Mouse (Mus musculus) MEL (cell line): ENCODE measurements at regions not wholly inside any gene's neighbourhood (a gene's known extent, or its start where the extent isn't known, plus 50 kb on each side); places are given as distances from the start of the nearest gene placed in this dataset.

Source experiments
- DNase-seq: peaks from one replicate; pipeline ENCODE4 v3.0.0; 2011; ENCODE audit warnings: low read depth, low spot score
- H3K27ac ChIP-seq: 2 replicates; pipeline ENCODE4 v1.5.1; 2012; ENCODE audit warnings: low read depth, mild to moderate bottlenecking, control low read depth, low read length, moderate library complexity; ENCODE audit not compliant: control insufficient read depth
- H3K27me3 ChIP-seq, 2 experiments: fragments of 150-350 bp in 1 of 2; sonication (generic) in 1 of 2; 2 replicates each; pipeline ENCODE4 v1.6.1; 2012; ENCODE audit warnings: low read length in 2 of 2, mild to moderate bottlenecking in 2 of 2, improper control_type of control experiment in 1 of 2, moderate library complexity in 1 of 2; ENCODE audit not compliant: insufficient read depth in 2 of 2, control insufficient read depth in 1 of 2
- H3K36me3 ChIP-seq, 2 experiments: 2 replicates each; pipeline ENCODE4 v1.6.1; 2012 to 2014; ENCODE audit warnings: low read length in 2 of 2, improper control_type of control experiment in 1 of 2, inconsistent platforms in 1 of 2, mild to moderate bottlenecking in 1 of 2; ENCODE audit not compliant: insufficient read depth in 2 of 2, control insufficient read depth in 1 of 2
- H3K4me1 ChIP-seq, 2 experiments: fragments of 150-350 bp in 1 of 2; sonication (generic) in 1 of 2; 2 replicates each; pipeline ENCODE4 v1.6.1; 2012; ENCODE audit warnings: low read length in 2 of 2, improper control_type of control experiment in 1 of 2, mild to moderate bottlenecking in 1 of 2; ENCODE audit not compliant: insufficient read depth in 2 of 2, control insufficient read depth in 1 of 2
- H3K4me3 ChIP-seq, 2 experiments: fragments of 150-350 bp in 1 of 2; sonication (generic) in 1 of 2; 2 replicates each; pipeline ENCODE4 v1.5.1; 2012; ENCODE audit warnings: low read depth in 2 of 2, low read length in 2 of 2, mild to moderate bottlenecking in 2 of 2, moderate library complexity in 2 of 2, control low read depth in 1 of 2, improper control_type of control experiment in 1 of 2; ENCODE audit not compliant: control insufficient read depth in 1 of 2, insufficient read depth in 1 of 2
- H3K79me2 ChIP-seq: 2 replicates; pipeline ENCODE4 v1.6.1; 2012; ENCODE audit warnings: mild to moderate bottlenecking, low read length, moderate library complexity; ENCODE audit not compliant: control insufficient read depth, poor library complexity, insufficient read depth
- H3K9ac ChIP-seq: 2 replicates; pipeline ENCODE4 v1.6.1; 2012; ENCODE audit warnings: low read depth, mild to moderate bottlenecking, control low read depth, low read length, moderate library complexity; ENCODE audit not compliant: control insufficient read depth, poor library complexity, severe bottlenecking
- H3K9me3 ChIP-seq: fragments of 150-350 bp; sonication (generic); replicated peaks from 2 replicates; pipeline ENCODE4 v1.6.1; 2012; ENCODE audit warnings: mild to moderate bottlenecking, low read length, improper control_type of control experiment, moderate library complexity; ENCODE audit not compliant: insufficient read depth
- CHD2 ChIP-seq: IDR thresholded peaks from 2 replicates; pipeline ENCODE4 v1.6.1; 2011; ENCODE audit warnings: low read length, improper control_type of control experiment
- CTCF ChIP-seq, 3 experiments: IDR thresholded peaks in 2 of 3; conservative IDR thresholded peaks in 1 of 3; 2 replicates each; pipeline ENCODE4 v1.5.1; 2011 to 2012; ENCODE audit warnings: low read length in 3 of 3, low read depth in 2 of 3, mild to moderate bottlenecking in 2 of 3, improper control_type of control experiment in 1 of 3, inconsistent platforms in 1 of 3, mixed read lengths in 1 of 3, moderate library complexity in 1 of 3; ENCODE audit not compliant: control insufficient read depth in 1 of 3, insufficient read depth in 1 of 3, poor library complexity in 1 of 3, severe bottlenecking in 1 of 3
- ELF1 ChIP-seq: IDR thresholded peaks from 2 replicates; pipeline ENCODE4 v1.6.1; 2014; ENCODE audit warnings: low read depth, mild to moderate bottlenecking, inconsistent platforms, low read length, improper control_type of control experiment, moderate library complexity
- GABPA ChIP-seq: IDR thresholded peaks from 2 replicates; pipeline ENCODE4 v1.6.1; 2012; ENCODE audit warnings: low read depth, mild to moderate bottlenecking, inconsistent platforms, low read length, improper control_type of control experiment, moderate library complexity
- GATA1 ChIP-seq: IDR thresholded peaks from 2 replicates; pipeline ENCODE4 v1.6.1; 2011; ENCODE audit warnings: low read depth, low read length, improper control_type of control experiment
- KAT2A ChIP-seq: conservative IDR thresholded peaks from 2 replicates; pipeline ENCODE4 v1.6.1; 2012; ENCODE audit warnings: low read depth, low read length, improper control_type of control experiment, inconsistent platforms
- MAX ChIP-seq: IDR thresholded peaks from 2 replicates; pipeline ENCODE4 v1.6.1; 2011; ENCODE audit warnings: low read length, improper control_type of control experiment
- MAZ ChIP-seq: IDR thresholded peaks from 2 replicates; pipeline ENCODE4 v1.6.1; 2012; ENCODE audit warnings: low read depth, mild to moderate bottlenecking, inconsistent platforms, low read length, improper control_type of control experiment
- MXI1 ChIP-seq: IDR thresholded peaks from 2 replicates; pipeline ENCODE4 v1.6.1; 2011; ENCODE audit warnings: mild to moderate bottlenecking, low read depth, low read length, improper control_type of control experiment
- MYB ChIP-seq: IDR thresholded peaks from 2 replicates; pipeline ENCODE4 v1.6.1; 2011; ENCODE audit warnings: mild to moderate bottlenecking, low read depth, low read length, improper control_type of control experiment
- MYC ChIP-seq: IDR thresholded peaks from 2 replicates; pipeline ENCODE4 v1.6.1; 2011; ENCODE audit warnings: low read depth, mild to moderate bottlenecking, low read length, improper control_type of control experiment, moderate library complexity
- NRF1 ChIP-seq: IDR thresholded peaks from 2 replicates; pipeline ENCODE4 v1.6.1; 2014; ENCODE audit warnings: low read depth, mild to moderate bottlenecking, inconsistent platforms, low read length, improper control_type of control experiment, moderate library complexity; ENCODE audit not compliant: poor library complexity, insufficient read depth, severe bottlenecking
- POLR2AphosphoS2 ChIP-seq: IDR thresholded peaks from 2 replicates; pipeline ENCODE4 v1.6.1; 2011; ENCODE audit warnings: low read length, improper control_type of control experiment
- RCOR1 ChIP-seq: IDR thresholded peaks from 2 replicates; pipeline ENCODE4 v1.6.1; 2012; ENCODE audit warnings: low read depth, mild to moderate bottlenecking, inconsistent platforms, low read length, improper control_type of control experiment
- SIN3A ChIP-seq: IDR thresholded peaks from 2 replicates; pipeline ENCODE4 v1.6.1; 2012; ENCODE audit warnings: low read length, improper control_type of control experiment, inconsistent platforms
- SMC3 ChIP-seq: IDR thresholded peaks from 2 replicates; pipeline ENCODE4 v1.6.1; 2011; ENCODE audit warnings: low read depth, low read length, improper control_type of control experiment
- TAL1 ChIP-seq: IDR thresholded peaks from 2 replicates; pipeline ENCODE4 v1.6.1; 2012; ENCODE audit warnings: mild to moderate bottlenecking, inconsistent platforms, low read length, moderate library complexity, mixed read lengths
- TBP ChIP-seq: IDR thresholded peaks from 2 replicates; pipeline ENCODE4 v1.8.0; 2011; ENCODE audit warnings: low read depth, low read length, improper control_type of control experiment
- TCF12 ChIP-seq: IDR thresholded peaks from 2 replicates; pipeline ENCODE4 v1.6.1; 2014; ENCODE audit warnings: low read depth, mild to moderate bottlenecking, inconsistent platforms, low read length, improper control_type of control experiment, moderate library complexity
- UBTF ChIP-seq: IDR thresholded peaks from 2 replicates; pipeline ENCODE4 v1.6.1; 2012; ENCODE audit warnings: low read depth, mild to moderate bottlenecking, inconsistent platforms, low read length, improper control_type of control experiment, moderate library complexity, borderline replicate concordance; ENCODE audit not compliant: insufficient read depth
- USF1 ChIP-seq: IDR thresholded peaks from 2 replicates; pipeline ENCODE4 v1.6.1; 2014; ENCODE audit warnings: low read depth, mild to moderate bottlenecking, inconsistent platforms, low read length, improper control_type of control experiment, moderate library complexity
- ZC3H11A ChIP-seq: IDR thresholded peaks from 2 replicates; pipeline ENCODE4 v1.6.1; 2012; ENCODE audit warnings: low read depth, mild to moderate bottlenecking, inconsistent platforms, low read length, improper control_type of control experiment
- ZMIZ1 ChIP-seq: IDR thresholded peaks from 2 replicates; pipeline ENCODE4 v1.6.1; 2012; ENCODE audit warnings: low read depth, mild to moderate bottlenecking, inconsistent platforms, low read length, improper control_type of control experiment, moderate library complexity
- ZNF384 ChIP-seq: IDR thresholded peaks from 2 replicates; pipeline ENCODE4 v1.6.1; 2012; ENCODE audit warnings: low read depth, mild to moderate bottlenecking, inconsistent platforms, low read length, improper control_type of control experiment

DNA sequence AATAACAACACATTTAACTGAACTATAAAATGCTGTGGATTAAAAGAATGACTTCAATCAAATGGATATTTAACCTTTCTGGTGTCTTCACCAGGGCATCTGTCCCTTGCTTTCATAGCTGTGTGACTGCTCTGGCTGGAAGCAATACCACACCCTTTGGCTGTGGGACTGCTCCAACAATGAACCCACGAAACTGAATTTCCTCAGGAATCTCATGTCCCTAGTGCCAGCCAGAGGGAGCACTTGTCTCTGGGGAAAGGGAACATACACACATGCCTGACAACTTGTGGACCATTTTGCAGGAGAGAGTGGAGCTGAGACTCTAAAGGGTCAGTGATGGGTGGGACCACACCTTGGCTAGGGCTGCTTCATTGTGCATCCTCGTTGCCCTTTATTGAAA lies 114.9 kb upstream of the Npvf start:
- TF ChIP-seq CTCF (IDR thresholded peaks at IDR 0.05 in 2 of 3, conservative IDR thresholded peaks at IDR 0.05 in 1 of 3; ENCODE audit: control insufficient read depth in 1 of 3, insufficient read depth in 1 of 3, low read depth in 2 of 3, low read length in 3 of 3, poor library complexity in 1 of 3, severe bottlenecking in 1 of 3) (no peak), GABPA (no peak), TCF12 (no peak), MAX (no peak), ZNF384 (no peak), POLR2AphosphoS2 (no peak), TAL1 (no peak), UBTF (no peak), SMC3 (no peak), RCOR1 (no peak), ZMIZ1 (no peak), TBP (no peak), KAT2A (no peak), MXI1 (no peak)
- Histone ChIP-seq H3K9me3 (no peaks in the 10 kb centered on the region), H3K27me3 (peaks cover 0 to 1% of the 10 kb centered on the region in 2 experiments; a peak in 1 of 4 replicates), H3K36me3 (no peaks in the 10 kb centered on the region), H3K79me2 (no peaks in the 10 kb centered on the region), H3K4me3 (no peak overlapping the region), H3K9ac (no peak overlapping the region), H3K4me1 (no peaks in the 10 kb centered on the region), H3K27ac (no peak overlapping the region)
- DNase-seq = no peak

DNA sequence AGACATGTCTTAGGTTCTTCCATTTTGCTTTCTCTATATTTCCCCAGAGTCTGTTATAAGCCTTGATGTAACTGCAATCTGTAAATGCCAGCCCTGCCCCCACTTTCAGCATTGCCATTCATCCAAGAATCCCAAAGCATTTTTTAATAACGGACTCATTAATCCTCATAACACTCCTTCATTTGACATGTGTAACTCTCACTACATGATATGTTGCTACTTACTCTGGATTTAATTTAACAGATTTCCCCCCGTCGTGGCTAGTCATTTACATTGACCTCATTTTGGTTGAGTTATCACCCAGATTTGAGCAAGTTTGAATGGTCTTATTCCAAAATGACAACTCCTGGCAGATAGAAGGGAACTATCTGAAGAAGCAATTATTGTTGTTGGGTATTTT lies 116.2 kb upstream of the Npvf start:
- Histone ChIP-seq H3K9me3 (no peaks in the 10 kb centered on the region), H3K27me3 (peaks cover 0 to 1% of the 10 kb centered on the region in 2 experiments; a peak in 1 of 4 replicates), H3K4me3 (no peak overlapping the region), H3K27ac (no peak overlapping the region), H3K79me2 (no peaks in the 10 kb centered on the region), H3K4me1 (no peaks in the 10 kb centered on the region), H3K9ac (no peak overlapping the region), H3K36me3 (no peaks in the 10 kb centered on the region)
- DNase-seq = no peak
- no peak for TF ChIP-seq MYB
- TF ChIP-seq MAZ = no peak
- TF ChIP-seq MYC = no peak

DNA sequence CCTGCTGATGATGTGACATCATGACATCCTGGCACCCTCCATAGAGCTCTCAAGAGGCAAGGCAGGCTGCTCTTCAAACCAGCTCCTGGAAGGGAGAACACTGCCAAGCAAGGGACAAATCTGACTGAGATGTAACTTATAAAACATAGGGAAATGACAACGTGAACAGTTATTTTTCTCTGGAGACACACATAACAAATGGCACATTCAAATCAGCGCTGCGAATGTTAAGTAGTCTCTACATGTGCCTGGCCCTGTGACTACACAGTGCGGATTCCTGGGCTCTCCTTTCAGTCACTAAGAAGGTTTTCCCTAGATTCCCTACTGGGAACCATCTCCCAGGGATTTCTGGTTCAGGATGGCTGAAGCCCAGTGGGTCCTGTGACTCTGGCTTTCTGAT lies 121.4 kb upstream of the Npvf start:
- no peak for TF ChIP-seq ELF1
- no peak for TF ChIP-seq TBP
- no peak for TF ChIP-seq TCF12
- TF ChIP-seq CHD2 = no peak
- no peak for TF ChIP-seq USF1
- no peak for TF ChIP-seq RCOR1
- no peak for TF ChIP-seq MXI1
- TF ChIP-seq GATA1 = no peak
- no peak for TF ChIP-seq SIN3A
- TF ChIP-seq ZC3H11A = no peak
- TF ChIP-seq UBTF = no peak
- no peak for TF ChIP-seq NRF1
- TF ChIP-seq TAL1 = no peak
- TF ChIP-seq, all 39 proteins: peak for 0
- no peaks in the 10 kb centered on the region for H3K4me1 ChIP-seq
- H3K27ac ChIP-seq = no peak overlapping the region
- no peaks in the 10 kb centered on the region for H3K79me2 ChIP-seq
- no peaks in the 10 kb centered on the region for H3K36me3 ChIP-seq
- no peak overlapping the region for H3K4me3 ChIP-seq
- H3K9ac ChIP-seq = no peak overlapping the region
- no peaks in the 10 kb centered on the region for H3K9me3 ChIP-seq
- H3K27me3 ChIP-seq = no peaks in the 10 kb centered on the region
- DNase-seq = no peak
